Mouse (Mus musculus): ENCODE results near the gene Mex3b. TPM values are rescaled to one million over a fixed set of nuclear protein-coding genes. Genes with fewer than 3 reads are reported as not detected.

Gene Mex3b
- polyA plus RNA-seq (2015; fragmentation: Nextera tagmentation; extraction: Ambion mirVana): 1.8 and 2.5 TPM in 2 replicates

GRCm38 (mm10) chr7:82867271-82868121, at the start of gene Mex3b:
Mex3b (plus strand) TSS chr7:82867333.

Other genes with a start within 250 kb of the Mex3b start
- gene Saxo2, start 218.8 kb upstream of the Mex3b start, polyA plus RNA-seq (2015; fragmentation: Nextera tagmentation; extraction: Ambion mirVana): 2.2 and 3.6 TPM in 2 replicates
- gene Efl1, start 218.7 kb upstream of the Mex3b start, polyA plus RNA-seq (2015; fragmentation: Nextera tagmentation; extraction: Ambion mirVana): 12.0 and 12.8 TPM in 2 replicates